Mouse (Mus musculus): ENCODE results near the gene Glrx3. TPM values are rescaled to one million over a fixed set of nuclear protein-coding genes. Genes with fewer than 3 reads are reported as not detected.
"Not testable (repeated sequence)": the region's sequence is repeated elsewhere in the genome, so short reads cannot be mapped to it uniquely, and the experiment has no call there.

Gene Glrx3
- polyA plus RNA-seq, 1 experiment from 2014 or later, result 344 TPM

DNA sequence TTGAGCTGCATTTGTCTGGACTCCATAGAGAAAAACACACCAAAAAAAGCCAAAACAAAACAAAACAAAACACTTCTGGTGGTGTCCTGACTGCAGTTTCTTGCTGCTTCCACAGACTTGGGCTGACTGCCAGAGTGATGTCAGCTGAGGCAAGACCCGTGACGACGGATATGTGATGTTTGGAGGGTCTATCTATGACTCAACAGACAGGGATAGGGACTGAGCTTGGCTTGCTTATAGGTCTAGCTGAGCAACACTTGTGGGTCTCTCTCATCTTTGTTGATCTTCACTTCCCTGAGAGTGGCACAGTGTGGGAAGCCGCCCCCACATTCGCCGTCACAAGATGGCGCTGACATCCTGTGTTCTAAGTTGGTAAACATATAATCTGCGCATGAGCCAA is 22.7 kb upstream of the Glrx3 start:
- ATAC-seq (ENCODE audit: low FRiP score), result no peak
- WGBS, result 95% methylated on average over 7 of the region's 8 CpGs
- Histone ChIP-seq H3K27me3 (ENCODE audit: control insufficient read depth, insufficient read depth, low read length) (no peaks in the 10 kb centered on the region), H3K4me3 (ENCODE audit: low read depth, low read length) (no peak overlapping the region), H3K4me1 (ENCODE audit: control insufficient read depth, insufficient read depth, low read length) (0 out of 2 replicates have a peak, but pooled peaks cover 3% of the 10 kb centered on the region), H3K27ac (ENCODE audit: low read depth, low read length) (no peak overlapping the region), H3K36me3 (ENCODE audit: control insufficient read depth, insufficient read depth, low read length) (no peaks in the 10 kb centered on the region), H3K9me3 (ENCODE audit: control insufficient read depth, low read length) (no peaks in the 10 kb centered on the region), H3K9ac (ENCODE audit: low read length) (no peak overlapping the region), H3K4me2 (no peak overlapping the region)
- DNase-seq (ENCODE audit: low spot score, missing footprints), result no peak

DNA sequence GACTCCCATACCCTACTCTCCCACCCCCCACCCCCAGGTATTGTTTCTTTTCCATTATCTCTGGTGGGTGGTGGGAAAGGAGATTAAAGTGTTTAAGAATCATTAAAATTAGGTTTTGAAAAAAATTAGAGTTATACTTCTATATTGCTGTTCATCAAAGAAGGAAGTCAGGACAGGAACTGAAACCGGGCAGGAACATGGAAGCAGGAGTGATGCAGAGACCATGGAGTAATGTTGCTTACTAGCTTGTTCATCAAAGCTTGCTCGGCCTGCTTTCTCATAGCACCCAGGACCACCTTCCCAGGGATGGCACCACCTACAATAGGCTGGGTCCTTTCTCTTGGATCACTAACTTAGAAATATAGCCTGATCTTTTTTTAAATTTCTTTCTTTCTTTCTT is 16.9 kb upstream of the Glrx3 start:
- H3K4me1 ChIP-seq (ENCODE audit: control insufficient read depth, insufficient read depth, low read length), result no peaks in the 10 kb centered on the region
- no peak overlapping the region for H3K4me3 ChIP-seq (ENCODE audit: low read depth, low read length)
- no peaks in the 10 kb centered on the region for H3K36me3 ChIP-seq (ENCODE audit: control insufficient read depth, insufficient read depth, low read length)
- 79% methylated on average over 2 of the region's 2 CpGs for WGBS
- no peak overlapping the region for H3K4me2 ChIP-seq
- no peaks in the 10 kb centered on the region for H3K9me3 ChIP-seq (ENCODE audit: control insufficient read depth, low read length)
- H3K27me3 ChIP-seq (ENCODE audit: control insufficient read depth, insufficient read depth, low read length), result no peaks in the 10 kb centered on the region
- H3K27ac ChIP-seq (ENCODE audit: low read depth, low read length), result no peak overlapping the region
- DNase-seq (ENCODE audit: low spot score, missing footprints) (no peak), ATAC-seq (ENCODE audit: low FRiP score) (no peak)
- H3K9ac ChIP-seq (ENCODE audit: low read length), result no peak overlapping the region

DNA sequence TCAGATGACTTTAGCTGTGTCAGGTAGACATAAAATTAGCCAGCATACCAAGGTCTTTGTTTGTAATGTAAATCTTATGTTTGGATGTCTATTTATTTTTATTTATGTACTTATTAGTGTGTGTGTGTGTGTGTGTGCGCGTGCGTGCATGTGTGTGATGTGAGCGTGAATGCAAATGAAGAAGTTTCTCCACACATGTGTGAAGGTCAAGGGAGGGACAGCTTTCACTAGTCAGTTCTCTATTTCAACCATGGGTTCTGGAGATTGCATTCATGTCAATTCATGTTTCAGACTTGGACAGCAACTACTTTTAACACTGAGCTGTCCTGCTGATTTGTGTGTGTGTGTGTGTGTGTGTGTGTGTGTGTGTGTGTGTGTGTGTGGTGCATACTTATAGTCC is 16.2 kb upstream of the Glrx3 start:
- Histone ChIP-seq H3K27ac (ENCODE audit: low read depth, low read length) (no peak overlapping the region), H3K9ac (ENCODE audit: low read length) (no peak overlapping the region), H3K4me1 (ENCODE audit: control insufficient read depth, insufficient read depth, low read length) (no peaks in the 10 kb centered on the region), H3K9me3 (ENCODE audit: control insufficient read depth, low read length) (no peaks in the 10 kb centered on the region), H3K27me3 (ENCODE audit: control insufficient read depth, insufficient read depth, low read length) (no peaks in the 10 kb centered on the region), H3K4me3 (ENCODE audit: low read depth, low read length) (no peak overlapping the region), H3K4me2 (no peak overlapping the region), H3K36me3 (ENCODE audit: control insufficient read depth, insufficient read depth, low read length) (no peaks in the 10 kb centered on the region)
- DNase-seq (ENCODE audit: low spot score, missing footprints), result no peak
- ATAC-seq (ENCODE audit: low FRiP score), result no peak
- 95% methylated on average over 4 of the region's 4 CpGs for WGBS

DNA sequence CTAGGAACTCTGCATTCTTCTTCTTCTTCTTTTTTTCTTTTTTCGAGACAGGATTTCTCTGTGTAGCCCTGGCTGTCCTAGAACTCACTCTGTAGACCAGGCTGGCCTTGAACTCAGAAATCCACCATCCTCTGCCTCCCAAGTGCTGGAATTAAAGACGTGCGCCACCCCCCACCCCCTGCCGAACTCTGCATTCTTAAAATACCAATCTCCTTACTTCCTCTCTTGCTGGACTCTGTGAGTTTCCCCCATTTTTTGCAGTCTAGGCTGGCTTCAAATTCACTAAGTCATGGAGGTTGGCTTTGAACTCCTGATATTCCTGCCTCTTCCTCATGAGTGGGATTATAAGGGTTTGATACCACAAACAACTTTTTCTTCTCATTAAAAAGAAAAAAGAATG is 10.7 kb upstream of the Glrx3 start:
- Histone ChIP-seq H3K9me3 (ENCODE audit: control insufficient read depth, low read length) (no peaks in the 10 kb centered on the region), H3K36me3 (ENCODE audit: control insufficient read depth, insufficient read depth, low read length) (no peaks in the 10 kb centered on the region), H3K27me3 (ENCODE audit: control insufficient read depth, insufficient read depth, low read length) (no peaks in the 10 kb centered on the region), H3K9ac (ENCODE audit: low read length) (no peak overlapping the region), H3K27ac (ENCODE audit: low read depth, low read length) (no peak overlapping the region), H3K4me2 (no peak overlapping the region), H3K4me3 (ENCODE audit: low read depth, low read length) (no peak overlapping the region), H3K4me1 (ENCODE audit: control insufficient read depth, insufficient read depth, low read length) (no peaks in the 10 kb centered on the region)
- DNase-seq (ENCODE audit: low spot score, missing footprints) (no peak), ATAC-seq (ENCODE audit: low FRiP score) (no peak)
- 72% methylated on average over 4 of the region's 4 CpGs for WGBS

DNA sequence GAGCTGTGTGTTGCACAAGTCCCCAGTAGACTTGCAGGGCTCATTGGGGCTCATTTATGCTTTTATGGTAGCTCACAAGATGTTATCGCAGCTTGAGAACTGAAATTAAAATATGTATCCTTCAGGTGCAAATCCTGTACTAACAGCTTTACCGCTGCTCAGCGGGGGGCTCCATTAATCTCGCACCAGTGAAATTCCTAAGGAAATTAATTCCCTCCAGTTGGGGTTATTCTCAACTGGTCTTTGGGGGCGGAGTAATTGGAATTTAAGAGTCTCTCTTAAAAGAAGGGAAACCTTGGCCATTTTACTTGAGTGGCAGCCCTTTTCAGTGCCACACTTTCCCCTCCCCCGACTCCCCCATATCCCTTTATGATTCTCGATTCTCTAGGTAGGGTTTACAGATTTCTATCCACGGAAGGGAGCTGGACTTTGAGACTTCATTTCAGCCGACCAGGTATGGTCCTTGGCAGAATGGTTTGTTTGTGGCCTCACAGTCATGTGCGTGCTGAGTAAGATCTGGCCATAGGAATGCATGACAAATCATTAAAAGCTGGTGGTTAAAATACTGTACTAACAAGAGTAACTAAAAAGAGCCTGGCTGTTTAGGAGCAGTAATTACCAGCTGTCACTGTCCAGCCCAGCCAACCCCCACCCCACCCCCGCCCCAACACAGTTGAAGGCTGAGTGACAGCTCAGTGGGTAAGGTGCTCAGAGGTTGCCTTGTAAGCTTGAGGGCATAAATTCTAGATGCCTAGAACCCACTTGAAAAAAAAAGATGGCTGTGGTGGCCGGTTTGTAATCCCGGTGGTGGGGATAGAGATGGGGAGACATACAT is 5.4 kb upstream of the Glrx3 start:
- H3K9ac ChIP-seq (ENCODE audit: low read length), result no peak overlapping the region
- DNase-seq (ENCODE audit: low spot score, missing footprints), result no peak
- no peak overlapping the region for H3K4me2 ChIP-seq
- H3K27me3 ChIP-seq (ENCODE audit: control insufficient read depth, insufficient read depth, low read length), result no peaks in the 10 kb centered on the region
- no peak overlapping the region for H3K4me3 ChIP-seq (ENCODE audit: low read depth, low read length)
- no peak for ATAC-seq (ENCODE audit: low FRiP score)
- H3K4me1 ChIP-seq (ENCODE audit: control insufficient read depth, insufficient read depth, low read length), result peaks cover 2% of the 10 kb centered on the region; the same call in 1 of the 2 replicates
- no peaks in the 10 kb centered on the region for H3K9me3 ChIP-seq (ENCODE audit: control insufficient read depth, low read length)
- no peaks in the 10 kb centered on the region for H3K36me3 ChIP-seq (ENCODE audit: control insufficient read depth, insufficient read depth, low read length)
- no peak overlapping the region for H3K27ac ChIP-seq (ENCODE audit: low read depth, low read length)
- WGBS, result 53% methylated on average over 13 of the region's 13 CpGs

DNA sequence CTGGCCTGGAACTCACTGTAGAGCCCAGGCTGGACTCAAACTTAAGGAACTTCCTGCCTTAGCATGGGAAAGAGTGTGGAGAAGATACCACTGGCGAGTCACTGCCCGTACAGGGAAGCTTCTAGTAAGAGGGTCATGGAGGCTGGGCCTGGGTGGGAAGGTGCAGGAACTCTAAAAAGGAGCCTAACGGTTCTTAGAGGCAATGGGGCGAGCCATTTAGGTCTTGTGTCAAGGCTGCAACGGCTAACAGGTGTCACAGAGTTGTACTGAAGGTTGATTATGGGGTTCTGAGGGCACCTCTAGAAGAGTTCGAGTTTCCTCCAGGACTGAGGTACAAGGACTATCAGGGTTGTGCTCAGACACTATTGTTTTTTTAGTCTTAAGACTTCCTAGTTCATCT is 513 bp upstream of the Glrx3 start:
- H3K4me2 ChIP-seq, result no peak overlapping the region; the same call in 1 of the 2 replicates
- WGBS, result 77% methylated on average over 6 of the region's 6 CpGs
- peak; percentile 14 for ATAC-seq (ENCODE audit: low FRiP score)

DNA sequence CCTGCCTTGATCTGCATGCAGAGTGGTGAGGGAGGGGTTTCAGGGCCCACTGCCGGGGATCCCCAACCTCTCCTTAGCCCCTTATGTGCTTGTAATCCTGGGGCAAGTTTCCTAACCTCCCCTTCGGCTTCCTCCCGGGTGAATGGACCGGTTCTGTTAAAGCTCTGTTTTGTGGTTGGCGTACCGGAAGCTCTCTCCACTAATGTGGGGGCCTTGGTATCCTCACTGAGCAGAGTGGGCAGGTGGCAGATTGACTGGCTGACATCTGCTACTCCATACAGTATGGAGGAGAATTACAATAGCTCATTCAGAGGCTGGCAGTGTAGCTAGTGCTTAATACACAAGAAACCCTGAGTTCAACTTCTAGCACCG is 751 bp downstream of the Glrx3 start:
- Histone ChIP-seq H3K27ac (ENCODE audit: low read depth, low read length) (peak overlapping the region; percentile 58), H3K9ac (ENCODE audit: low read length) (peak overlapping the region; percentile 74), H3K36me3 (ENCODE audit: control insufficient read depth, insufficient read depth, low read length) (no peaks in the 10 kb centered on the region), H3K4me3 (ENCODE audit: low read depth, low read length) (peak overlapping the region; percentile 93), H3K4me1 (ENCODE audit: control insufficient read depth, insufficient read depth, low read length) (peaks cover 5% of the 10 kb centered on the region), H3K4me2 (peak overlapping the region; percentile 75), H3K9me3 (ENCODE audit: control insufficient read depth, low read length) (no peaks in the 10 kb centered on the region), H3K27me3 (ENCODE audit: control insufficient read depth, insufficient read depth, low read length) (no peaks in the 10 kb centered on the region)
- WGBS, result 6% methylated on average over 7 of the region's 7 CpGs
- peak; percentile 45; the same call in 1 of the 2 replicates for ATAC-seq (ENCODE audit: low FRiP score)
- DNase-seq (ENCODE audit: low spot score, missing footprints), result peak; percentile 92

More for the DNA sequence above, 513 bp upstream of the Glrx3 start:
- DNase-seq (ENCODE audit: low spot score, missing footprints), result peak; percentile 86
- Histone ChIP-seq H3K4me1 (ENCODE audit: control insufficient read depth, insufficient read depth, low read length) (peaks cover 8% of the 10 kb centered on the region), H3K27me3 (ENCODE audit: control insufficient read depth, insufficient read depth, low read length) (no peaks in the 10 kb centered on the region), H3K9ac (ENCODE audit: low read length) (peak overlapping the region; percentile 25; the same call in 1 of the 2 replicates), H3K9me3 (ENCODE audit: control insufficient read depth, low read length) (no peaks in the 10 kb centered on the region), H3K27ac (ENCODE audit: low read depth, low read length) (no peak overlapping the region), H3K4me3 (ENCODE audit: low read depth, low read length) (peak overlapping the region; percentile 93; the same call in 1 of the 2 replicates), H3K36me3 (ENCODE audit: control insufficient read depth, insufficient read depth, low read length) (no peaks in the 10 kb centered on the region)

DNA sequence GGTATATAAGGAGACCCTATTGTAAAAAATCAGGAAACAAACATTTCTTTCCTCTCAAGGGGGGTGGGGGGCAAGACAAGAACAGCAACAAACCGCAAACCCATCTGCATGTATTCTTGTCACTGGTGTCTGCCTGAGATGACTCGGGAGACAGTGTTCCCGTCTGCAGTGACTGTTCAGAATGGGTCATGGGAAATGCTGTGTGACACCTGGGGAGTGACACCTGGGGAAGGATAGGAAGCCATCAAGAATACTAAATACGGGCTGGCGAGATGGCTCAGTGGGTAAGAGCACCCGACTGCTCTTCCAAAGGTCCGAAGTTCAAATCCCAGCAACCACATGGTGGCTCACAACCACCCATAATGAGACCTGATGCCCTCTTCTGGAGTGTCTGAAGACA is 1.5 kb downstream of the Glrx3 start:
- H3K4me1 ChIP-seq (ENCODE audit: control insufficient read depth, insufficient read depth, low read length); DNase-seq (ENCODE audit: low spot score, missing footprints); H3K36me3 ChIP-seq (ENCODE audit: control insufficient read depth, insufficient read depth, low read length); ATAC-seq (ENCODE audit: low FRiP score); H3K9ac ChIP-seq (ENCODE audit: low read length); H3K27me3 ChIP-seq (ENCODE audit: control insufficient read depth, insufficient read depth, low read length); H3K27ac ChIP-seq (ENCODE audit: low read depth, low read length); H3K9me3 ChIP-seq (ENCODE audit: control insufficient read depth, low read length): not testable (repeated sequence)
- Histone ChIP-seq H3K4me3 (ENCODE audit: low read depth, low read length) (peak overlapping the region; percentile 93), H3K4me2 (peak overlapping the region; percentile 75)
- 86% methylated on average over 7 of the region's 7 CpGs for WGBS

DNA sequence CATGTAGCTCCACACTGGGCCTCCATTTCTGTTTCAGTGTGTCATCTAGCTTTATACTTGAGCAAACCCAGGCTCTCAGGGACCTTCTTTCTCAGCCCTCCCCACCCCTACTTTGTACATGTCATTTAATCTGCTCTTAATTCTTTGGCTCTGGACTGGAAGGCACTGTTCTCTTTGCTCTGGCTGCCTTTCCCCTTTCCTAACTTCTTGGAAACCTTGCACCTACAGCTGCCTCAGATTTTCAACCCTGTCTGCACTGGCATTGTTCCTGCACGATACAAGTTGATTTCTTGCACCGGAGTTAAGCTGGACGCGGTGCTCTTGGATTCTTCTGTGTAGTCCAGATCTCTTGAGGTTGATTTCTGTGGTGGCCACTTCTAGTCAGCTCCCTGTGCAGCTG is 5.5 kb downstream of the Glrx3 start:
- H3K4me2 ChIP-seq, result no peak overlapping the region
- no peak overlapping the region for H3K9ac ChIP-seq (ENCODE audit: low read length)
- H3K9me3 ChIP-seq (ENCODE audit: control insufficient read depth, low read length), result no peaks in the 10 kb centered on the region
- H3K36me3 ChIP-seq (ENCODE audit: control insufficient read depth, insufficient read depth, low read length), result peaks cover 5% of the 10 kb centered on the region; the same call in 1 of the 2 replicates
- no peak overlapping the region for H3K4me3 ChIP-seq (ENCODE audit: low read depth, low read length)
- H3K4me1 ChIP-seq (ENCODE audit: control insufficient read depth, insufficient read depth, low read length), result peaks cover 5% of the 10 kb centered on the region
- DNase-seq (ENCODE audit: low spot score, missing footprints) (no peak), ATAC-seq (ENCODE audit: low FRiP score) (no peak)
- no peaks in the 10 kb centered on the region for H3K27me3 ChIP-seq (ENCODE audit: control insufficient read depth, insufficient read depth, low read length)
- H3K27ac ChIP-seq (ENCODE audit: low read depth, low read length), result no peak overlapping the region
- 93% methylated on average over 4 of the region's 4 CpGs for WGBS
